Mouse (Mus musculus): ENCODE results near the gene Pom121l12. TPM values are rescaled to one million over a fixed set of nuclear protein-coding genes. Genes with fewer than 3 reads are reported as not detected.

Gene Pom121l12
- not detected in 2 replicates for polyA plus RNA-seq (2012; rRNA removed)

DNA sequence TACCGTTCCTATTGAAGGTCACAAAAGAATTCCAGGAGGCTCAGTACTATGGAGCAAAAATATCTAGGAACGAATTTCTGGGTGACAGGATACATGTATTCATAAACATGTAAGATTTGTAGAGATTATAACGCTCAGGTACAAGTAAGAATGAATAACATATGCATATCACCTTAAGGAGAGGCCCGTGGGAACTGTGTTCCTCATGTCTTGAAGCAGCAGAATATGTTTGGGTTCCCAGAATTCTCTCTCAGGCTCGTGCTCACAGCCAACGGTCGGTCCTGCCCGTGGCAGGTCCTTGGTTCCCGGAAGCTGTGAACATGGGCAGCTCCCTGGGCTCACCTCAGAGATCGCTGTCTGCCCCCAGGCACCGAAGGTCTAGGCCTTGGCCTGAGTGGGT, at the start of gene Pom121l12:
TSS of gene Pom121l12 (plus strand) at position 301 of the 400 bp plus-strand sequence.

